Mouse (Mus musculus): ENCODE measurements around the gene Syne3. TPM values are rescaled to one million over a fixed set of nuclear protein-coding genes. Genes with fewer than 3 reads are reported as not detected.

The Syne3 gene
- polyA plus RNA-seq, 1 experiment from 2014 or later = 0.11 TPM

- Histone ChIP-seq H3K27ac (ENCODE audit: low read depth, low read length) (no peak overlapping the region), H3K4me1 (replicated peaks; ENCODE audit: control insufficient read depth, insufficient read depth, low read length) (0 out of 2 replicates have a peak, but pooled peaks cover 2% of the 10 kb centered on the region), H3K27me3 (ENCODE audit: control insufficient read depth, insufficient read depth, low read length) (no peaks in the 10 kb centered on the region), H3K36me3 (ENCODE audit: control insufficient read depth, insufficient read depth, low read length) (no peaks in the 10 kb centered on the region), H3K9me3 (ENCODE audit: control insufficient read depth, low read length) (no peaks in the 10 kb centered on the region), H3K4me2 (replicated peaks; ENCODE audit: low read depth, low read length) (no peak overlapping the region), H3K9ac (ENCODE audit: low read depth, low read length) (no peak overlapping the region), H3K4me3 (ENCODE audit: low read depth, low read length) (no peak overlapping the region)
- ATAC-seq (ENCODE audit: low FRiP score) (no peak), DNase-seq (ENCODE audit: low spot score) (no peak)
- 86% methylated on average over 10 of the region's 10 CpGs for WGBS
These were observed 11.8 kb downstream of the Syne3 start for GRCm38 (mm10) chr12:104997641-104998293.

- no peak for DNase-seq (ENCODE audit: low spot score)
- 88% methylated on average over 10 of the region's 10 CpGs for WGBS
- H3K27ac ChIP-seq (ENCODE audit: low read depth, low read length) = no peak overlapping the region
These were observed 12.4 kb downstream of the Syne3 start for GRCm38 (mm10) chr12:104997159-104997558.

GRCm38 (mm10) chr12:104996012-104996728 is 13.4 kb downstream of the Syne3 start:
- WGBS = 85% methylated on average over 9 of the region's 9 CpGs
- H3K4me3 ChIP-seq (ENCODE audit: low read depth, low read length) = no peak overlapping the region
- no peak for ATAC-seq (ENCODE audit: low FRiP score)

More at GRCm38 (mm10) chr12:104997159-104997558, 12.4 kb downstream of the Syne3 start:
- no peaks in the 10 kb centered on the region for H3K9me3 ChIP-seq (ENCODE audit: control insufficient read depth, low read length)
- no peak for ATAC-seq (ENCODE audit: low FRiP score)
- H3K4me3 ChIP-seq (ENCODE audit: low read depth, low read length) = no peak overlapping the region
- no peaks in the 10 kb centered on the region for H3K36me3 ChIP-seq (ENCODE audit: control insufficient read depth, insufficient read depth, low read length)
- H3K4me1 ChIP-seq (replicated peaks; ENCODE audit: control insufficient read depth, insufficient read depth, low read length) = no peaks in the 10 kb centered on the region
- H3K27me3 ChIP-seq (ENCODE audit: control insufficient read depth, insufficient read depth, low read length) = no peaks in the 10 kb centered on the region
- no peak overlapping the region for H3K4me2 ChIP-seq (replicated peaks; ENCODE audit: low read depth, low read length)
- no peak overlapping the region for H3K9ac ChIP-seq (ENCODE audit: low read depth, low read length)

GRCm38 (mm10) chr12:104995259-104995876 is 14.2 kb downstream of the Syne3 start:
- ATAC-seq (ENCODE audit: low FRiP score) = no peak
- 89% methylated on average over 12 of the region's 12 CpGs for WGBS
- DNase-seq (ENCODE audit: low spot score) = no peak

More at GRCm38 (mm10) chr12:104996012-104996728, 13.4 kb downstream of the Syne3 start:
- no peaks in the 10 kb centered on the region for H3K4me1 ChIP-seq (replicated peaks; ENCODE audit: control insufficient read depth, insufficient read depth, low read length)
- H3K27me3 ChIP-seq (ENCODE audit: control insufficient read depth, insufficient read depth, low read length) = no peaks in the 10 kb centered on the region
- no peaks in the 10 kb centered on the region for H3K9me3 ChIP-seq (ENCODE audit: control insufficient read depth, low read length)
- H3K36me3 ChIP-seq (ENCODE audit: control insufficient read depth, insufficient read depth, low read length) = no peaks in the 10 kb centered on the region
- no peak overlapping the region for H3K9ac ChIP-seq (ENCODE audit: low read depth, low read length)
- DNase-seq (ENCODE audit: low spot score) = no peak
- H3K4me2 ChIP-seq (replicated peaks; ENCODE audit: low read depth, low read length) = no peak overlapping the region
- H3K27ac ChIP-seq (ENCODE audit: low read depth, low read length) = no peak overlapping the region

GRCm38 (mm10) chr12:104992838-104993237 is 16.8 kb downstream of the Syne3 start:
- H3K4me3 ChIP-seq (ENCODE audit: low read depth, low read length) = no peak overlapping the region
- no peaks in the 10 kb centered on the region for H3K36me3 ChIP-seq (ENCODE audit: control insufficient read depth, insufficient read depth, low read length)
- WGBS = 74% methylated on average over 8 of the region's 8 CpGs
- ATAC-seq (ENCODE audit: low FRiP score) (no peak), DNase-seq (ENCODE audit: low spot score) (no peak)
- no peaks in the 10 kb centered on the region for H3K9me3 ChIP-seq (ENCODE audit: control insufficient read depth, low read length)
- H3K4me2 ChIP-seq (replicated peaks; ENCODE audit: low read depth, low read length) = no peak overlapping the region
- H3K4me1 ChIP-seq (replicated peaks; ENCODE audit: control insufficient read depth, insufficient read depth, low read length) = no peaks in the 10 kb centered on the region
- H3K9ac ChIP-seq (ENCODE audit: low read depth, low read length) = no peak overlapping the region
- H3K27ac ChIP-seq (ENCODE audit: low read depth, low read length) = no peak overlapping the region
- no peaks in the 10 kb centered on the region for H3K27me3 ChIP-seq (ENCODE audit: control insufficient read depth, insufficient read depth, low read length)

More at GRCm38 (mm10) chr12:104995259-104995876, 14.2 kb downstream of the Syne3 start:
- Histone ChIP-seq H3K4me1 (replicated peaks; ENCODE audit: control insufficient read depth, insufficient read depth, low read length) (no peaks in the 10 kb centered on the region), H3K36me3 (ENCODE audit: control insufficient read depth, insufficient read depth, low read length) (no peaks in the 10 kb centered on the region), H3K9ac (ENCODE audit: low read depth, low read length) (no peak overlapping the region), H3K4me3 (ENCODE audit: low read depth, low read length) (no peak overlapping the region), H3K9me3 (ENCODE audit: control insufficient read depth, low read length) (no peaks in the 10 kb centered on the region), H3K27ac (ENCODE audit: low read depth, low read length) (no peak overlapping the region), H3K4me2 (replicated peaks; ENCODE audit: low read depth, low read length) (no peak overlapping the region), H3K27me3 (ENCODE audit: control insufficient read depth, insufficient read depth, low read length) (no peaks in the 10 kb centered on the region)

GRCm38 (mm10) chr12:104992123-104992741 is 17.4 kb downstream of the Syne3 start:
- no peaks in the 10 kb centered on the region for H3K9me3 ChIP-seq (ENCODE audit: control insufficient read depth, low read length)
- no peaks in the 10 kb centered on the region for H3K27me3 ChIP-seq (ENCODE audit: control insufficient read depth, insufficient read depth, low read length)
- H3K27ac ChIP-seq (ENCODE audit: low read depth, low read length) = no peak overlapping the region
- DNase-seq (ENCODE audit: low spot score) = no peak
- H3K4me2 ChIP-seq (replicated peaks; ENCODE audit: low read depth, low read length) = no peak overlapping the region
- ATAC-seq (ENCODE audit: low FRiP score) = no peak
- no peak overlapping the region for H3K4me3 ChIP-seq (ENCODE audit: low read depth, low read length)
- 85% methylated on average over 10 of the region's 10 CpGs for WGBS
- H3K36me3 ChIP-seq (ENCODE audit: control insufficient read depth, insufficient read depth, low read length) = no peaks in the 10 kb centered on the region
- H3K9ac ChIP-seq (ENCODE audit: low read depth, low read length) = no peak overlapping the region
- H3K4me1 ChIP-seq (replicated peaks; ENCODE audit: control insufficient read depth, insufficient read depth, low read length) = no peaks in the 10 kb centered on the region

- Histone ChIP-seq H3K27me3 (ENCODE audit: control insufficient read depth, insufficient read depth, low read length) (no peaks in the 10 kb centered on the region), H3K9ac (ENCODE audit: low read depth, low read length) (no peak overlapping the region), H3K27ac (ENCODE audit: low read depth, low read length) (no peak overlapping the region), H3K4me2 (replicated peaks; ENCODE audit: low read depth, low read length) (no peak overlapping the region), H3K9me3 (ENCODE audit: control insufficient read depth, low read length) (no peaks in the 10 kb centered on the region), H3K4me3 (ENCODE audit: low read depth, low read length) (no peak overlapping the region), H3K4me1 (replicated peaks; ENCODE audit: control insufficient read depth, insufficient read depth, low read length) (no peaks in the 10 kb centered on the region), H3K36me3 (ENCODE audit: control insufficient read depth, insufficient read depth, low read length) (no peaks in the 10 kb centered on the region)
- ATAC-seq (ENCODE audit: low FRiP score) = no peak
- no peak for DNase-seq (ENCODE audit: low spot score)
- WGBS = 87% methylated on average over 13 of the region's 13 CpGs
These were observed 18.7 kb downstream of the Syne3 start for GRCm38 (mm10) chr12:104990741-104991454.

- Histone ChIP-seq H3K4me2 (replicated peaks; ENCODE audit: low read depth, low read length) (no peak overlapping the region), H3K4me3 (ENCODE audit: low read depth, low read length) (no peak overlapping the region), H3K9me3 (ENCODE audit: control insufficient read depth, low read length) (no peaks in the 10 kb centered on the region), H3K4me1 (replicated peaks; ENCODE audit: control insufficient read depth, insufficient read depth, low read length) (no peaks in the 10 kb centered on the region), H3K27ac (ENCODE audit: low read depth, low read length) (no peak overlapping the region), H3K9ac (ENCODE audit: low read depth, low read length) (no peak overlapping the region), H3K36me3 (ENCODE audit: control insufficient read depth, insufficient read depth, low read length) (no peaks in the 10 kb centered on the region), H3K27me3 (ENCODE audit: control insufficient read depth, insufficient read depth, low read length) (no peaks in the 10 kb centered on the region)
- WGBS = 53% methylated on average over 7 of the region's 7 CpGs
- DNase-seq (ENCODE audit: low spot score) (no peak), ATAC-seq (ENCODE audit: low FRiP score) (no peak)
These were observed 21.7 kb downstream of the Syne3 start for GRCm38 (mm10) chr12:104987936-104988335.
